Comparison of ENCODE assay signal across 31 mouse cellular contexts in genomic region chr3:121613224-121613623, GRCm38 (mm10). TPM values are rescaled to one million over a fixed set of nuclear protein-coding genes. Genes with fewer than 3 reads are reported as not detected.
A peak's percentile ranks its signal among the peaks of the same experiment; 100 is the strongest.
DNase-seq lines count a peak whose midpoint lies in the region; ATAC-seq lines count a peak whose summit lies in the region.
"Had no signal": no experiment of that assay in that cellular context is flagged by ENCODE, and none has a peak within 500 bp of the region (broad histone marks: within the 10 kb centered on the region; RNA-seq: fewer than 3 reads in every experiment).

No protein-coding gene starts in this region.

- no peak overlapping the region for H3K4me3 ChIP-seq in heart, embryonic 11.5 days (ENCODE audit: low read depth, low read length)
- H3K4me3 ChIP-seq: embryonic facial prominence, embryonic 12.5 days; erythroblast, embryonic 14.5 days; forebrain, embryonic 12.5 days; forebrain, embryonic 15.5 days; heart, embryonic 13.5 days had no signal

- 64% methylated on average over 3 of the region's 3 CpGs for WGBS in heart, embryonic 11.5 days (ENCODE audit: insufficient replicate concordance)

- no peak overlapping the region for H3K9ac ChIP-seq in heart, embryonic 11.5 days (ENCODE audit: low read depth, low read length)
- H3K9ac ChIP-seq: embryonic facial prominence, embryonic 12.5 days; forebrain, embryonic 12.5 days; forebrain, embryonic 15.5 days; heart, embryonic 13.5 days; hindbrain, embryonic 14.5 days had no signal

- no peak overlapping the region for H3K27ac ChIP-seq in heart, embryonic 11.5 days (ENCODE audit: low read depth, low read length)
- H3K27ac ChIP-seq: embryonic facial prominence, embryonic 12.5 days; forebrain, embryonic 12.5 days; forebrain, embryonic 15.5 days; heart, embryonic 13.5 days; hindbrain, embryonic 14.5 days; hindbrain, postnatal 0 days had no signal

- H3K36me3 ChIP-seq in heart, embryonic 11.5 days (ENCODE audit: control insufficient read depth, insufficient read depth, low read length) = no peaks in the 10 kb centered on the region
- H3K36me3 ChIP-seq: embryonic facial prominence, embryonic 12.5 days; forebrain, embryonic 12.5 days; forebrain, embryonic 15.5 days; G1E; heart, embryonic 13.5 days had no signal

- no peak for ATAC-seq in heart, embryonic 11.5 days (replicated peaks; ENCODE audit: insufficient number of reproducible peaks, low FRiP score, low TSS enrichment)
- ATAC-seq: forebrain, embryonic 15.5 days; hindbrain, postnatal 0 days; inflammation-experienced regulatory T-cells, adult 6 months; intestine, embryonic 16.5 days; Patski had no signal

- H3K27me3 ChIP-seq in heart, embryonic 11.5 days (ENCODE audit: control insufficient read depth, insufficient read depth, low read length) = no peaks in the 10 kb centered on the region
- H3K27me3 ChIP-seq: CH12.LX; embryonic facial prominence, embryonic 12.5 days; forebrain, embryonic 12.5 days; forebrain, embryonic 15.5 days; heart, embryonic 13.5 days; Patski had no signal

- peaks cover 8% of the 10 kb centered on the region; the same call in 1 of the 2 replicates for H3K4me1 ChIP-seq in heart, embryonic 11.5 days (ENCODE audit: control insufficient read depth, insufficient read depth, low read length)
- H3K4me1 ChIP-seq: forebrain, embryonic 12.5 days; forebrain, embryonic 15.5 days had no signal

- no peak overlapping the region for H3K4me2 ChIP-seq in heart, embryonic 11.5 days
- H3K4me2 ChIP-seq: embryonic facial prominence, embryonic 12.5 days; forebrain, embryonic 12.5 days; forebrain, embryonic 15.5 days; heart, embryonic 13.5 days; hindbrain, embryonic 14.5 days had no signal

- no peaks in the 10 kb centered on the region for H3K9me3 ChIP-seq in heart, embryonic 11.5 days (replicated peaks; ENCODE audit: control insufficient read depth, low read length)
- H3K9me3 ChIP-seq: embryonic facial prominence, embryonic 12.5 days; forebrain, embryonic 12.5 days; forebrain, embryonic 15.5 days; G1E; heart, embryonic 13.5 days had no signal

- DNase-seq in embryo, embryonic 10 days (ENCODE audit: low spot score) = peak; percentile 44
- no peak for DNase-seq in embryo, embryonic 9.5 days (ENCODE audit: extremely low spot score)
- peak; percentile 68 for DNase-seq in heart, adult 11 months
- peak; percentile 25 for DNase-seq in skeletal muscle tissue, adult 2 months (ENCODE audit: low read depth, low spot score)
- DNase-seq in thymus, postnatal 4 days = no peak
- DNase-seq: adrenal gland, postnatal 14 days; B cell, adult 2 months; cerebellum, adult 11 months; cerebellum, adult 2 months; cerebellum, adult 9-11 months; cerebellum, postnatal 25 days; gastrocnemius, postnatal 14 days; heart, adult 18-20 months; heart, postnatal 14 days; heart, postnatal 4 days; kidney, adult 18-20 months had no signal

RNA-seq across cellular contexts. Expression of gene 4930432M17Rik, which starts 57.3 kb away (rescaled TPM):
- not detected in 2 replicates for polyA plus RNA-seq in heart, embryonic 11.5 days (2014; fragmentation: Nextera tagmentation; extraction: Ambion mirVana)
- polyA plus RNA-seq: cerebellum, adult 2 months; embryonic facial prominence, embryonic 12.5 days; erythroblast, embryonic 14.5 days; forebrain, embryonic 12.5 days; forebrain, embryonic 15.5 days; G1E; heart, embryonic 13.5 days; heart, embryonic 16.5 days; hindbrain, embryonic 11.5 days; hindbrain, embryonic 14.5 days; hindbrain, postnatal 0 days; inflammation-experienced regulatory T-cells, adult 6 months; intestine, embryonic 16.5 days; Patski had no signal

Comparison
In these comparisons a context has a peak if more than half of its experiments do, and no peak if none do; other contexts are left out.
1. DNase-seq: peak in embryo, embryonic 10 days (single experiment), heart, adult 11 months (single experiment) and skeletal muscle tissue, adult 2 months (single experiment); none in embryo, embryonic 9.5 days (single experiment) and thymus, postnatal 4 days (single experiment).